Mouse (Mus musculus) central nervous system, embryonic 18 days (tissue): Measurements from ENCODE around the gene Htr1d. TPM values are rescaled to one million over a fixed set of nuclear protein-coding genes. Genes with fewer than 3 reads are reported as not detected.

Experiments used
- polyA plus RNA-seq: library from polyadenylated mRNA; depleted of rRNA; stranded (reverse); fragments of >200 nt; gene quantifications from 2 replicates; pipeline ENCODE4 v1.2.3, GENCODE M21; 2012; rRNA removed

The Htr1d gene
- polyA plus RNA-seq = 1.8 and 2.8 TPM in 2 replicates

DNA sequence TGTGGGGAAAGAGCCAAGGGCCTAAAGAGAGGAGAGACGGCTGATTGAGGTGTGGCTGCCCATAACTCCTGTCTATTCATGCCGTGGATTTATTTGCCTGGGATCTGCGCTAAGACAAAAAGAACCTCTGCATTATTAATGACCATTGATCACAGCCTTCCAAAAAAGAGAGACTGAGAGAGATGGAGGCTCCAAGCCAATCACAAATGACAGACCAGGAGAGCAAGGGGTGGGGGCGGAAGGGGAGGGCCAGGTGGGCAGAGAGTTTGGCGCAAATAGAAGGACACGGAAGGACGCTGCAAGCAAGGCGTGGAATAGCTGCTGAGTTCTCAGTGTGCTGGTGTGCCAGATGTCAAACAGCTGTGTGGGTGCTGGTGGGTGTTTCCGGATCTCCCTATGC lies at the start of gene Htr1d:
TSS of gene Htr1d (plus strand) at position 301 of the 400 bp plus-strand sequence.

DNA sequence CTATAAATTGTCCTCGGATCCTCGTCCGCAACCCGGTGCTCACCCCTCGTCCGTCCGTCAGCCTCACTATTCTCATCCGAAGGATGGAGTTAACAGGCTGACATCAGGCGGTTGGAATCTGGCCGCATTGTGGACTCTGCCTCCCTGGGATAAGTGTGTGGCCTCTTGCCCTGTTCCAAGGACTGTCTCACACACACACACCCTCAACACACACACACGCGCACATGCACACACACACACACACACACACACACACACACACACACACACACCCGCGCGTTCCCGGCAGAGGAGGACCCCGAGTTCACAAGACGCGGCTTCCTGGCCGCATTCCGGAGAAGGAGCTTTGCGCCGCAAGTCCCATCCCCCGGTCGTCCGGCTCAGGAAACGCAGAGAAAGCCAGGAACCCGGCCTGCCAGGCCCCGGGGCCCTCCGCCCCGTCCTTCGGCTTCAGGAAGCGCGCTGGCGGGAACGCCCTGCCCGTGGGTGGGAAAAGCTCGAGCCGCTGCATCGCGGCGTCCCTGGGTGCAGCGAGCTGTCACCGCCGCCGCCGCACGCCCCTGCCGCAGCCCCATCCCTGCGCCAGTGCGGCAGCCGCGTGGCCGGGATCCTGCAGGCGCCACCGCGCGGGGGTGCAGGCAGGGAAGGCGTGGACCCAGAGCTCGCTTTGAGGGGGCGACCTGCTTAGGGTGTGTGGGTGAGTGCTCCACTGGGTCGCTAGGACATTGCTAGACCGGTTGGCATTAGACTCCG lies 38.9 kb downstream of the Htr1d start, which contains the start of gene 6030445D17Rik:
TSS of gene 6030445D17Rik (plus strand) at position 165 of the 753 bp plus-strand sequence.

DNA sequence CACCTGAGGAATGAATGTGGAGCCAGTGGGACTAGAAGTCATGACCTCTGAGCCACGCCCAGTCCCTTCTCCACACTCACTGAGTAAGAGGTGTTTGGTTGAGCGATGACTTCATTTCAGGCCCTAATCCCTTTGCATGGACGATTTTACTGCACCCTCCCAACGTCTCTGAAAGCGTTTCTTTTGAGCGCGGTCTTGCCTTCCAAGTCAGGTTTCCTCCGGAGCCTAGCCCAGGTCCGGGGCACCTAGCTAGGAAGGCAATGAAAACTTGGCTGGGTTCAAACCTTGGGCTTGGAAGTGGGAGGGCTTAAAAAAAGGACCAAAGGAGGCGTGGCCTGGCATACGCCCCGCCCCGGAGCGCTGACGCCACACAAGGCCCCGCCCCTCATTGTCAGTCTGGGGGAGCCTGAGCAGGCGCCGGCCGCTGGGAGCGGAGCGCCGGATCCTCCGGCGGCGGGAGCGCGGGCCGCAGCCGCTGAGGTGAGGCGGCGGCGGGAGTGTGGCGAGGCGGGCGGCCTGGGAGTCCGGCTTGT lies 46.1 kb downstream of the Htr1d start, which contains the start of gene Luzp1:
TSS of gene Luzp1 (plus strand) at position 391 of the 533 bp plus-strand sequence.

Other genes starting within 250 kb of the Htr1d start
- 4.4 and 5.2 TPM in 2 replicates for gene Asap3, start 217.2 kb upstream of the Htr1d start, polyA plus RNA-seq
- gene Tcea3, start 175.8 kb upstream of the Htr1d start, polyA plus RNA-seq = 0.60 and 2.1 TPM in 2 replicates
- gene Zfp46, start 138.8 kb upstream of the Htr1d start, polyA plus RNA-seq = 60.9 and 70.4 TPM in 2 replicates
- gene Hnrnpr, start 112.6 kb upstream of the Htr1d start, polyA plus RNA-seq = 136 and 139 TPM in 2 replicates
- 0.25 and 0.32 TPM in 2 replicates for gene 6030445D17Rik, start 38.7 kb downstream of the Htr1d start, polyA plus RNA-seq
- 9.6 and 11.4 TPM in 2 replicates for gene Luzp1, start 46.2 kb downstream of the Htr1d start, polyA plus RNA-seq
- gene Kdm1a, start 179.2 kb downstream of the Htr1d start, polyA plus RNA-seq = 169 and 172 TPM in 2 replicates
- not detected in 2 replicates for gene Tex46, start 186.9 kb downstream of the Htr1d start, polyA plus RNA-seq
- gene Lactbl1, start 199.1 kb downstream of the Htr1d start, polyA plus RNA-seq = 0.11 and 0.12 TPM in 2 replicates